Mouse (Mus musculus): ENCODE measurements around the gene 4930407I10Rik. TPM values are rescaled to one million over a fixed set of nuclear protein-coding genes. Genes with fewer than 3 reads are reported as not detected.
A peak's percentile ranks its signal among the peaks of the same experiment; 100 is the strongest.

The 4930407I10Rik gene
- polyA plus RNA-seq (2014; fragmentation: Nextera tagmentation; extraction: Ambion mirVana): not detected in 2 replicates

DNA sequence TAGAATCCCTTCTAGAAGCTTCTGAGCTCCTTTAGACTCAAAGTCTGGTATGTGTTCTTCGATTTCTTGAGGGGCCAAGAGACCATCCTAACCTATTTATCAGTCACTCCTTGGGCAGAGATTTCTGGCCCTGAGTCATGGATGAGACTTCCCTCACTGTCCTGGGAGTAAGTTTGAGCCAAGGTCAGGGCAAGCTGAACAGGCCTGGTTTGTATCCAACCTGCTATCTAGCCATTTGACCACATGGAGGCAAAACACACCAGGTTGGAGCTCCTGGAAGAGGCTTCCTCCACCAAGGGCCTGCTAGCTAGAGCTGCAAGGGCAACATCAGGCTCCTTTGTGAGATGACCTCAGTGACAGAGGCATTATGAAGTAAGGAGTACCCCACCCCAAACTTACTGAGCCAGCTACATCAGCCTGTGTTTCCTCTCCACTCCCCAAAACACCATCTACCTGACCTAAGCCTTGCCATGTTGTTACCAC, at the start of gene 4930407I10Rik:
TSS of gene 4930407I10Rik (plus strand) at position 433 of the 483 bp plus-strand sequence.
- Histone ChIP-seq H3K4me2 (ENCODE audit: low read length) (no peak within 1 kb of the TSS), H3K9ac (ENCODE audit: low read length) (no peak within 1 kb of the TSS), H3K36me3 (ENCODE audit: control insufficient read depth, insufficient read depth, low read length) (no peaks in the 10 kb centered on the region), H3K9me3 (replicated peaks; ENCODE audit: control insufficient read depth, low read length) (no peaks in the 10 kb centered on the region), H3K4me3 (ENCODE audit: low read depth, low read length) (no peak within 1 kb of the TSS), H3K27ac (ENCODE audit: low read depth, low read length) (no peak within 1 kb of the TSS), H3K27me3 (replicated peaks; ENCODE audit: control insufficient read depth, insufficient read depth, low read length) (no peaks in the 10 kb centered on the region), H3K4me1 (ENCODE audit: control insufficient read depth, insufficient read depth, low read length) (no peaks in the 10 kb centered on the region)
- ATAC-seq (no peak), DNase-seq (ENCODE audit: low spot score) (no peak)
- WGBS: 88% methylated on average over 1 of the region's 1 CpGs

DNA sequence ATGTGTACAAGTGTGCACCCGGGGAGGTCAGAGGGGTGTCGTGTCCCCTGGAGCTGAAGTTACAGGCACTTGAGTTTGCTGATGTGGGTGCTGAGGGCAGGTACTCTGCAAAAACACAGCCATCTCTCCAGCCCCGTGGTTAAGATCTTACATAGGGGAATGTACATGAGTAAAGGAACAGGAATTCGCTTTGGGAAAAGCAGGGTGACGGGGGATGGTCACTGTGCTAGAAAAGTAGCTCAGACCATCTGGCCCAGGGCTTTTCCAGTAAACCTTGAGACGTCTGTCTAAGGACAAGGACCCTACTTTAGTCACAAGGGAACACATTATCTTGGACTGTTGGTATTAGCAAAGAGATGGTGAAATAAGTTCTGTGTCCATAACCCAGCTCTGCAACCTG, 47.0 kb upstream of the 4930407I10Rik start:
- Histone ChIP-seq H3K4me3 (ENCODE audit: low read depth, low read length) (no peak overlapping the region), H3K4me2 (ENCODE audit: low read length) (no peak overlapping the region), H3K4me1 (ENCODE audit: control insufficient read depth, insufficient read depth, low read length) (peaks cover 15% of the 10 kb centered on the region), H3K27me3 (replicated peaks; ENCODE audit: control insufficient read depth, insufficient read depth, low read length) (no peaks in the 10 kb centered on the region), H3K9me3 (replicated peaks; ENCODE audit: control insufficient read depth, low read length) (no peaks in the 10 kb centered on the region), H3K27ac (ENCODE audit: low read depth, low read length) (no peak overlapping the region), H3K9ac (ENCODE audit: low read length) (no peak overlapping the region), H3K36me3 (ENCODE audit: control insufficient read depth, insufficient read depth, low read length) (no peaks in the 10 kb centered on the region)
- WGBS: 91% methylated on average over 6 of the region's 6 CpGs
- no peak for DNase-seq (ENCODE audit: low spot score)
- no peak for ATAC-seq

DNA sequence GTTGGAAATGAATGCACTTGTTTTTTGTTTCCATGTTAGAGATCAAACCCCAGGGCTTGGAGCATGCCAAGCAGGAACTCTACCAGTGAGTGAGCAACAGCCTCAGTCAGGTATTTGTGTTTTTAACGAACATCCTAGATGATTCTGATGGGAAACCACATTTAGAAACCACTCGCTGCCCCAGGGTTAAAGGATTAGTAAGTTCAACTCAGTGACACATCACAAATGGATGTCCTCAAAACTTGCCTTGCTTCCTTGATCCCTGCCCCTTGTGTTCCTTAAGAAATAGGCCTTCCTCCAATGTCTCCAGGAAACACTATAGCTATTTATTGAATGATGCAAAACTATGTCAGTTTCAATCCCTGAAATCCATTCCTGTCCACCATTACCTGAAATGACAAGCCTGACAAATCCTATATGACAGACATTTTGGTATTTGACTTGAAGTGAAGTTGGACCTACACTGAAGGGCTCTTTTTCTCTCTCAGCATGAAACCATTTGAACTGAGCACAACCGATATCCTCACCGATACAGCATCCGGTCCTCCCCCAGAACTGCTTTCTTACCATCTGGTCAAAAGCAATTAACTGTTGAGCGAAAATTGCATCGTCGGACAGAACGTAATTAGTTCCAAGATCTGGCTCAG, 44.1 kb upstream of the 4930407I10Rik start:
- Histone ChIP-seq H3K27me3 (replicated peaks; ENCODE audit: control insufficient read depth, insufficient read depth, low read length) (no peaks in the 10 kb centered on the region), H3K9ac (ENCODE audit: low read length) (peak overlapping the region; percentile 90), H3K9me3 (replicated peaks; ENCODE audit: control insufficient read depth, low read length) (no peaks in the 10 kb centered on the region), H3K4me3 (ENCODE audit: low read depth, low read length) (peak overlapping the region; percentile 95), H3K27ac (ENCODE audit: low read depth, low read length) (no peak overlapping the region), H3K36me3 (ENCODE audit: control insufficient read depth, insufficient read depth, low read length) (peaks cover 10% of the 10 kb centered on the region), H3K4me1 (ENCODE audit: control insufficient read depth, insufficient read depth, low read length) (peaks cover 15% of the 10 kb centered on the region), H3K4me2 (ENCODE audit: low read length) (peak overlapping the region; percentile 93)
- WGBS: 14% methylated on average over 9 of the region's 9 CpGs
- DNase-seq (ENCODE audit: low spot score) (no peak), ATAC-seq (no peak)

DNA sequence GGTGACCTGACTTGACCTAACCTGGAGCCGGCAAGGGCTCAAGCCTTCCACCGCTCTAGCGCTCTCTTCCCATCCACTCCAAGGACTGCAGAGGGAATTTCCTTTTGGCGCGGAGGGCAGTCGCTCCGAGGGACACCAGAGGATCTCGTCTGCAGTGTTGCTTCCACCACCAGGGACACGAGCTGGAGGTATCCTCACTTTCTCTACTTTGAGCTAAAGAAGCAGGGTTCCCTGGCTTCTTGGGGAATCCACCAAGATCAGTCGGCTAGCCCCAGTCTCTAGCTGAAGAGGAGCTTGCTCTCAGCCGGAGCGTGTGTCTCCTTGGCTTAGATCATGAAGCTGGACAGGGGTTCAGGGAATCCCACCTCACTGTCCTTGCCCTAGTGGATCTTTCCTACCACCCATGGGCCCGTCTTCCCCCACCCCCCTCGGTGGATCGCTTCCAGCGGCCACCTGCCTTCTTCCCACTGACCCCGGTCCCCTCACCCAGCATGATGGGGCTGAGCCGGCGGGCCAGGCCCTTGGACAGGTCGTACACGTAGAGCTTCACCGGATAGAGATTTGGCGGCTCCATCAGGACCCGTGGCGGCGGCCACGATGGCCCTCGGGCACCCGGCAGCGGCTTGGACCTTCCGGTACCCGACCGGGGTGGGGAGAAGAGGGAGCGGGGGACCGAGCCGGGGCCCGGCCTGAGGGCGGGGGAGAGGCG, 43.4 kb upstream of the 4930407I10Rik start:
- peak; percentile 31 for DNase-seq (ENCODE audit: low spot score)
- peak overlapping the region; percentile 90 for H3K9ac ChIP-seq (ENCODE audit: low read length)
- peaks cover 15% of the 10 kb centered on the region for H3K4me1 ChIP-seq (ENCODE audit: control insufficient read depth, insufficient read depth, low read length)
- peak overlapping the region; percentile 95 for H3K4me3 ChIP-seq (ENCODE audit: low read depth, low read length)
- H3K27ac ChIP-seq (ENCODE audit: low read depth, low read length): peak overlapping the region; percentile 74; the same call in 1 of the 2 replicates
- peaks cover 12% of the 10 kb centered on the region for H3K36me3 ChIP-seq (ENCODE audit: control insufficient read depth, insufficient read depth, low read length)
- peak; percentile 63 for ATAC-seq
- under 1% methylated on average over 39 of the region's 39 CpGs for WGBS
- no peaks in the 10 kb centered on the region for H3K27me3 ChIP-seq (replicated peaks; ENCODE audit: control insufficient read depth, insufficient read depth, low read length)
- H3K4me2 ChIP-seq (ENCODE audit: low read length): peak overlapping the region; percentile 93
- no peaks in the 10 kb centered on the region for H3K9me3 ChIP-seq (replicated peaks; ENCODE audit: control insufficient read depth, low read length)

DNA sequence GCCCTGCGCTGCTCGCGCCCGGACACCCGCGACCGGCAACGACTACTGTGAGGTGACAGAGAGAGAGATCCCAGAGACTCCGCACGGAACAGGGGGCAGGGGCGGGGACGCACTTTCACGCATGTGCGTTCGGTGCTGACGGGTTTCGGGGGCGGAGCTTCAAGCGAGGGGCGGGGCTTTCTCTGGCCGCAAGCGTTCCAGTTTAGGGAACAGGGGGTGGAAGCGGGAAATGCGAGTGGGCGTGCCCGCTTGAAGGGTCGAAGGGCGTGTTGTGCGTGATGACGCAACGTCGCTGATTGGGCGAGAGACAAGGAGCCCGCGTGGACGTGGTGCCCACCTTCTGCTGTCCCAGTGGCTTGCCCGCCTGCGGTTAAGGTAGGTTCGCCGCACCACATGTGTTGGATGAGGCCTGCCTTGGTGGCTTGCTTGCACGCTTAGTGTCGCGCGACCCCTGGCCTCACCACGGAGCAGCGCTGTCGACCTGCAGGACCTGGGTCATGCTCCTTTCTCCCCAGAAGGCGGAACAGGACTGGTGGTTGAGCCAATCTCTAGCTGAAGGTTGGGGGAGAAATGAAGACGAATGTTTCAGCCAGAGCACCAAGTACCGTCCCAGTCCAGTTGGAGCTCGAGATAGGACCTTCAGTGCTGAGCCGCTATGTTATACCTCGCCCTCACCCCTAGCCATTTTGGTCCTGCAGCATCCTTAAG, 42.7 kb upstream of the 4930407I10Rik start:
- Histone ChIP-seq H3K4me2 (ENCODE audit: low read length) (peak overlapping the region; percentile 93), H3K4me1 (ENCODE audit: control insufficient read depth, insufficient read depth, low read length) (peaks cover 15% of the 10 kb centered on the region), H3K27ac (ENCODE audit: low read depth, low read length) (peak overlapping the region; percentile 74; the same call in 1 of the 2 replicates), H3K27me3 (replicated peaks; ENCODE audit: control insufficient read depth, insufficient read depth, low read length) (no peaks in the 10 kb centered on the region), H3K9me3 (replicated peaks; ENCODE audit: control insufficient read depth, low read length) (no peaks in the 10 kb centered on the region), H3K36me3 (ENCODE audit: control insufficient read depth, insufficient read depth, low read length) (peaks cover 14% of the 10 kb centered on the region), H3K4me3 (ENCODE audit: low read depth, low read length) (peak overlapping the region; percentile 95), H3K9ac (ENCODE audit: low read length) (peak overlapping the region; percentile 90)
- under 1% methylated on average over 53 of the region's 53 CpGs for WGBS
- peak; percentile 99 for DNase-seq (ENCODE audit: low spot score)
- ATAC-seq: peak; percentile 97

DNA sequence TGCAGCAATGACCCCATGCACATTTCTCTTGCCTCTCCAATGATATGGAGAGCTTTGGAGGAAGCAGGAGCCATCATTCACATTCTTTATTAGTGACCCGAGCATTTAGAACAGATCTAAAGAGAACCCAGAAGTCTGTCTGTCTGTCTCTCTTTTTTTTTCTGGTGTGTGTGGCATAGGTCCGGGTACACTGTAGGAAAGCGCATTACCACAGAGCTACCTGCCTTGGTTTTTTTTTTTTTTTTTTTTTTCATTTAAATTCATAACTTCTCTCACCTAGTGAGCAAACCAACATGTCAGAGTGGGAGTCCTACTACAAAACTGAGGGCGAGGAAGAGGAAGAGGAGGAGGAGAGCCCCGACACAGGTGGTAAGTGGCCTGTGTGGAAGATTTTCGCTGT, 42.1 kb upstream of the 4930407I10Rik start:
- no peak for DNase-seq (ENCODE audit: low spot score)
- H3K4me2 ChIP-seq (ENCODE audit: low read length): peak overlapping the region; percentile 93
- H3K4me3 ChIP-seq (ENCODE audit: low read depth, low read length): peak overlapping the region; percentile 95
- peaks cover 18% of the 10 kb centered on the region for H3K36me3 ChIP-seq (ENCODE audit: control insufficient read depth, insufficient read depth, low read length)
- peak overlapping the region; percentile 90 for H3K9ac ChIP-seq (ENCODE audit: low read length)
- peaks cover 15% of the 10 kb centered on the region for H3K4me1 ChIP-seq (ENCODE audit: control insufficient read depth, insufficient read depth, low read length)
- no peak for ATAC-seq
- 0 out of 2 replicates have a peak overlapping the region, but pooled peaks have one; percentile 63 for H3K27ac ChIP-seq (ENCODE audit: low read depth, low read length)
- no peaks in the 10 kb centered on the region for H3K27me3 ChIP-seq (replicated peaks; ENCODE audit: control insufficient read depth, insufficient read depth, low read length)
- WGBS: 18% methylated on average over 6 of the region's 6 CpGs
- no peaks in the 10 kb centered on the region for H3K9me3 ChIP-seq (replicated peaks; ENCODE audit: control insufficient read depth, low read length)

DNA sequence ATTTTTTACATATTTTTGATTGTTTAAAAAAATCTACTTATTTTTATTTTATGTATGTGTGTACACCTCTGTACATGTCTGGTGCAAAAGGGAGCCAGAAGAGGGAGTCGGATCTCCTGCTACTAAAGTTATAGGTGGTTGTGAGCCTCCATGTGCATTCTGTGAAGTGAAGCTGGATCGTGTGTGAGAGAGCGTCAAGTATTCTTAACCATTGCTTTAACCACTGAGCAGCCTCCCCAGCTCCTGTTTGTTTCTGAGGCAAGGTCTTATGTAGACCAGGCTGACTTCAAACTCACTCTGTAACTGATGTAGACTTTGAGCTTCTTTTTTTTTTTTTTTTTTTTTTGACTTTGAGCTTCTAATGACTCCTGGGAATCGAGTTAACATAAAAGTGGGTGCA, 41.5 kb upstream of the 4930407I10Rik start:
- no peak for DNase-seq (ENCODE audit: low spot score)
- Histone ChIP-seq H3K4me3 (ENCODE audit: low read depth, low read length) (no peak overlapping the region), H3K9ac (ENCODE audit: low read length) (no peak overlapping the region), H3K4me2 (ENCODE audit: low read length) (no peak overlapping the region), H3K27me3 (replicated peaks; ENCODE audit: control insufficient read depth, insufficient read depth, low read length) (no peaks in the 10 kb centered on the region), H3K4me1 (ENCODE audit: control insufficient read depth, insufficient read depth, low read length) (peaks cover 15% of the 10 kb centered on the region), H3K9me3 (replicated peaks; ENCODE audit: control insufficient read depth, low read length) (no peaks in the 10 kb centered on the region), H3K36me3 (ENCODE audit: control insufficient read depth, insufficient read depth, low read length) (peaks cover 24% of the 10 kb centered on the region), H3K27ac (ENCODE audit: low read depth, low read length) (no peak overlapping the region)
- 65% methylated on average over 4 of the region's 4 CpGs for WGBS
- ATAC-seq: no peak

DNA sequence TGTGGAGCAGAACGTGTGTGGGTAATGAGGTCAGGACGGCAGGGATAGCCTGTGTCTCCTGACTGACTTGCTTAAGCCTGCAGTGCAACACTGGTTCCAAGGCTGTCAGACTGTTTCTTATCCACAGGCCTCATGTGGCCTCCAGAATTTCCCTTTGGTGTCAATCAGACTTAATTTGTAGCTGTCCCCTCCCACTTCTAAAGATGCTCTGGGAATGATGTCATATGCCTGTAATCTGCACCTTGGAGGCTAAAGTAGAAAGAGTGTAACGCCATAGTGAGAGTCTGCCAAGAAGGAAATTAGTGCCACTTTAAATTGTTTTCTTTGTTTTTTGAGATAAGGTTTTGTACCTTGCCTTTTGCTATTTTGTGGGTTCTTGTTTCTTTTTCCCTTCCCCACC, 39.7 kb upstream of the 4930407I10Rik start:
- Histone ChIP-seq H3K36me3 (ENCODE audit: control insufficient read depth, insufficient read depth, low read length) (peaks cover 43% of the 10 kb centered on the region), H3K4me1 (ENCODE audit: control insufficient read depth, insufficient read depth, low read length) (peaks cover 13% of the 10 kb centered on the region), H3K9me3 (replicated peaks; ENCODE audit: control insufficient read depth, low read length) (no peaks in the 10 kb centered on the region), H3K27ac (ENCODE audit: low read depth, low read length) (no peak overlapping the region), H3K4me3 (ENCODE audit: low read depth, low read length) (no peak overlapping the region), H3K9ac (ENCODE audit: low read length) (no peak overlapping the region), H3K27me3 (replicated peaks; ENCODE audit: control insufficient read depth, insufficient read depth, low read length) (no peaks in the 10 kb centered on the region), H3K4me2 (ENCODE audit: low read length) (no peak overlapping the region)
- no peak for ATAC-seq
- no peak for DNase-seq (ENCODE audit: low spot score)
- 70% methylated on average over 3 of the region's 3 CpGs for WGBS
